Mouse (Mus musculus) embryonic facial prominence, embryonic 10.5 days (tissue): Measurements from ENCODE around the gene Olfr776. TPM values are rescaled to one million over a fixed set of nuclear protein-coding genes. Genes with fewer than 3 reads are reported as not detected.
"Not testable (repeated sequence)": the region's sequence is repeated elsewhere in the genome, so short reads cannot be mapped to it uniquely, and the experiment has no call there.

Experiments used
- DNase-seq: peaks from one replicate; pipeline ENCODE4 v3.0.0-alpha.2; 2017; ENCODE audit warnings: low spot score
- H3K27ac ChIP-seq: fragments of 300-500 bp; sonication (generic); replicated peaks from 2 replicates; pipeline ENCODE4 v1.5.1; 2016; ENCODE audit warnings: mild to moderate bottlenecking
- H3K27me3 ChIP-seq: fragments of 300-500 bp; sonication (generic); replicated peaks from 2 replicates; pipeline ENCODE4 v1.6.1; 2016; ENCODE audit warnings: low read depth, mild to moderate bottlenecking; ENCODE audit not compliant: poor library complexity, severe bottlenecking
- H3K36me3 ChIP-seq: fragments of 300-500 bp; sonication (generic); replicated peaks from 2 replicates; pipeline ENCODE4 v1.6.1; 2016; ENCODE audit warnings: mild to moderate bottlenecking, moderate library complexity
- H3K4me1 ChIP-seq: fragments of 300-500 bp; sonication (generic); 2 replicates; pipeline ENCODE4 v1.6.1; 2016
- H3K4me3 ChIP-seq: fragments of 300-500 bp; sonication (generic); 2 replicates; pipeline ENCODE4 v1.5.1; 2016; ENCODE audit warnings: mild to moderate bottlenecking, moderate library complexity
- H3K9me3 ChIP-seq: fragments of 300-500 bp; sonication (generic); 2 replicates; pipeline ENCODE4 v1.6.1; 2016; ENCODE audit warnings: mild to moderate bottlenecking
- WGBS: fragments of 180-500 bp; shearing (Covaris S2); methylation state at CpG from one replicate; pipeline ENCODE4 v1.1.7; 2016; 5-methylcytosine and 5-hydroxymethylcytosine counted together
- polyA plus RNA-seq: library from polyadenylated mRNA; unstranded; fragments of >200 nt; fragmentation: Nextera tagmentation; extraction: Ambion mirVana; gene quantifications from 2 replicates; pipeline ENCODE4 v1.2.1, GENCODE M21; 2016

Olfr776 gene
- not detected in 2 replicates for polyA plus RNA-seq

- Histone ChIP-seq H3K9me3 (no peaks in the 10 kb centered on the region), H3K36me3 (no peaks in the 10 kb centered on the region), H3K27ac (no peak within 1 kb of the TSS), H3K4me1 (no peaks in the 10 kb centered on the region), H3K4me3 (no peak within 1 kb of the TSS), H3K27me3 (no peaks in the 10 kb centered on the region)
- DNase-seq = no peak
Observed at GRCm38 (mm10) chr10:129258827-129259226, at the start of gene Olfr776. TSS of gene Olfr776 (plus strand) at chr10:129259127.

GRCm38 (mm10) chr10:129230737-129231136 is 28.2 kb upstream of the Olfr776 start:
- H3K4me3 ChIP-seq = no peak overlapping the region
- 77% methylated on average over 1 of the region's 1 CpGs for WGBS

GRCm38 (mm10) chr10:129235904-129236303 is 23.0 kb upstream of the Olfr776 start, which contains the start of gene Olfr774:
TSS of gene Olfr774 (plus strand) at chr10:129236204.
- H3K4me3 ChIP-seq = no peak within 1 kb of the TSS
- H3K27me3 ChIP-seq = no peaks in the 10 kb centered on the region
- 80% methylated on average over 2 of the region's 2 CpGs for WGBS
- no peak for DNase-seq
- no peaks in the 10 kb centered on the region for H3K9me3 ChIP-seq
- H3K36me3 ChIP-seq = no peaks in the 10 kb centered on the region
- no peaks in the 10 kb centered on the region for H3K4me1 ChIP-seq
- H3K27ac ChIP-seq = no peak within 1 kb of the TSS

More at GRCm38 (mm10) chr10:129230737-129231136, 28.2 kb upstream of the Olfr776 start:
- no peak for DNase-seq
- Histone ChIP-seq H3K27me3 (no peaks in the 10 kb centered on the region), H3K36me3 (no peaks in the 10 kb centered on the region), H3K4me1 (no peaks in the 10 kb centered on the region), H3K9me3 (peaks cover 3% of the 10 kb centered on the region; the same call in 1 of the 2 replicates), H3K27ac (no peak overlapping the region)

GRCm38 (mm10) chr10:129248112-129248511 is 10.8 kb upstream of the Olfr776 start, which contains the start of gene Olfr775:
TSS of gene Olfr775 (plus strand) at chr10:129248412.
- Histone ChIP-seq H3K36me3 (no peaks in the 10 kb centered on the region), H3K9me3 (no peaks in the 10 kb centered on the region), H3K4me1 (no peaks in the 10 kb centered on the region), H3K27me3 (no peaks in the 10 kb centered on the region), H3K27ac (no peak within 1 kb of the TSS), H3K4me3 (no peak within 1 kb of the TSS)
- 81% methylated on average over 3 of the region's 3 CpGs for WGBS
- no peak for DNase-seq

- H3K9me3 ChIP-seq = no peaks in the 10 kb centered on the region
- DNase-seq = no peak
- H3K27ac ChIP-seq = no peak within 1 kb of the TSS
- no peaks in the 10 kb centered on the region for H3K4me1 ChIP-seq
- H3K36me3 ChIP-seq = no peaks in the 10 kb centered on the region
- H3K4me3 ChIP-seq = no peak within 1 kb of the TSS
- whole genome bisulfite sequencing = 93% methylated on average over 2 of the region's 2 CpGs
- no peaks in the 10 kb centered on the region for H3K27me3 ChIP-seq
Observed at GRCm38 (mm10) chr10:129271081-129271535, 12.2 kb downstream of the Olfr776 start, which contains the start of gene Olfr777. TSS of gene Olfr777 (minus strand) at chr10:129271485.

GRCm38 (mm10) chr10:129312973-129313372 is 54.0 kb downstream of the Olfr776 start:
- WGBS = 76% methylated on average over 1 of the region's 1 CpGs
- not testable (repeated sequence) for H3K4me3 ChIP-seq, H3K9me3 ChIP-seq, DNase-seq, H3K36me3 ChIP-seq, H3K27me3 ChIP-seq, H3K27ac ChIP-seq, H3K4me1 ChIP-seq

GRCm38 (mm10) chr10:129313521-129313920 is 54.6 kb downstream of the Olfr776 start:
- H3K9me3 ChIP-seq, H3K36me3 ChIP-seq, DNase-seq, H3K4me3 ChIP-seq, H3K27ac ChIP-seq, H3K4me1 ChIP-seq, H3K27me3 ChIP-seq: not testable (repeated sequence)
- WGBS = no CpG with 5 or more reads among the region's 1 CpGs

Other genes starting within 250 kb of the Olfr776 start
- gene Olfr763, start 248.3 kb upstream of the Olfr776 start, polyA plus RNA-seq = not detected in 2 replicates
- gene Olfr764-ps1, start 219.2 kb upstream of the Olfr776 start, polyA plus RNA-seq = not detected in 2 replicates
- gene Olfr765, start 209.1 kb upstream of the Olfr776 start, polyA plus RNA-seq = not detected in 2 replicates
- gene Olfr766-ps1, start 190.2 kb upstream of the Olfr776 start, polyA plus RNA-seq = not detected in 2 replicates
- not detected in 2 replicates for gene Olfr767, start 176.2 kb upstream of the Olfr776 start, polyA plus RNA-seq
- not detected in 2 replicates for gene Olfr768, start 159.8 kb upstream of the Olfr776 start, polyA plus RNA-seq
- not detected in 2 replicates for gene Olfr769, start 141.3 kb upstream of the Olfr776 start, polyA plus RNA-seq
- not detected in 2 replicates for gene Olfr770, start 120.1 kb upstream of the Olfr776 start, polyA plus RNA-seq
- gene Olfr771, start 94.4 kb upstream of the Olfr776 start, polyA plus RNA-seq = not detected in 2 replicates
- not detected in 2 replicates for gene Olfr772, start 81.2 kb upstream of the Olfr776 start, polyA plus RNA-seq
- gene Olfr773, start 71.7 kb upstream of the Olfr776 start, polyA plus RNA-seq = not detected in 2 replicates
- gene Olfr774, start 22.9 kb upstream of the Olfr776 start, polyA plus RNA-seq = not detected in 2 replicates
- not detected in 2 replicates for gene Olfr775, start 10.7 kb upstream of the Olfr776 start, polyA plus RNA-seq
- not detected in 2 replicates for gene Olfr777, start 12.4 kb downstream of the Olfr776 start, polyA plus RNA-seq
- gene Olfr780, start 59.0 kb downstream of the Olfr776 start, polyA plus RNA-seq = not detected in 2 replicates
- not detected in 2 replicates for gene Olfr781, start 69.7 kb downstream of the Olfr776 start, polyA plus RNA-seq
- gene Olfr782, start 89.7 kb downstream of the Olfr776 start, polyA plus RNA-seq = not detected in 2 replicates
- 0.05 and 0.06 TPM in 2 replicates for gene Olfr784, start 125.0 kb downstream of the Olfr776 start, polyA plus RNA-seq
- gene Olfr785, start 146.3 kb downstream of the Olfr776 start, polyA plus RNA-seq = not detected in 2 replicates
- gene Olfr786, start 168.2 kb downstream of the Olfr776 start, polyA plus RNA-seq = not detected in 2 replicates
- gene Olfr787, start 202.7 kb downstream of the Olfr776 start, polyA plus RNA-seq = not detected in 2 replicates
- gene Olfr788, start 211.9 kb downstream of the Olfr776 start, polyA plus RNA-seq = not detected in 2 replicates
- gene Olfr789, start 225.6 kb downstream of the Olfr776 start, polyA plus RNA-seq = not detected in 2 replicates
- not detected in 2 replicates for gene Olfr790, start 239.4 kb downstream of the Olfr776 start, polyA plus RNA-seq